Mouse (Mus musculus) ES-Bruce4 (cell line): Measurements from ENCODE around the gene Fam196b.

Source experiments
- CTCF ChIP-seq: IDR thresholded peaks from one replicate; pipeline ENCODE4 v1.8.1; 2011; ENCODE audit warnings: low read depth, low read length
- EP300 ChIP-seq: IDR thresholded peaks from 2 replicates; pipeline ENCODE4 v1.6.1; 2011; ENCODE audit warnings: low read depth, low read length; ENCODE audit not compliant: insufficient read depth
- POLR2A ChIP-seq: IDR thresholded peaks from one replicate; pipeline ENCODE4 v1.8.1; 2011; ENCODE audit warnings: low read length; ENCODE audit not compliant: insufficient read depth

GRCm38 (mm10) chr11:34469792-34470191, 155.2 kb downstream of the Fam196b start:
- no peak for TF ChIP-seq CTCF
- no peak for TF ChIP-seq POLR2A
- TF ChIP-seq EP300, result no peak
